Mouse (Mus musculus) forebrain, embryonic 11.5 days (tissue): Measurements from ENCODE around the gene Plcg1. TPM values are rescaled to one million over a fixed set of nuclear protein-coding genes. Genes with fewer than 3 reads are reported as not detected.

ENCODE experiments used
- ATAC-seq: fragments of 200-750 bp; cut with Nextera tagmentation; replicated peaks from 2 replicates; pipeline ENCODE4 v1.8.0; 2017; ENCODE audit warnings: moderate TSS enrichment; ENCODE audit not compliant: low FRiP score
- DNase-seq: peaks from one replicate; pipeline ENCODE4 v3.0.0-alpha.2; 2017; ENCODE audit warnings: low spot score
- H3K27ac ChIP-seq: fragments of 300-500 bp; sonication (generic); 2 replicates; pipeline ENCODE4 v1.5.1; 2014; ENCODE audit warnings: low read depth, low read length
- H3K27me3 ChIP-seq: fragments of 300-500 bp; sonication (generic); 2 replicates; pipeline ENCODE4 v1.6.1; 2014; ENCODE audit warnings: mild to moderate bottlenecking, low read length, mixed read lengths; ENCODE audit not compliant: control insufficient read depth, insufficient read depth
- H3K36me3 ChIP-seq: fragments of 300-500 bp; sonication (generic); 2 replicates; pipeline ENCODE4 v1.6.1; 2014; ENCODE audit warnings: mild to moderate bottlenecking, low read length, moderate library complexity, mixed read lengths; ENCODE audit not compliant: control insufficient read depth, insufficient read depth
- H3K4me1 ChIP-seq: fragments of 300-500 bp; sonication (generic); replicated peaks from 2 replicates; pipeline ENCODE4 v1.6.1; 2014; ENCODE audit warnings: low read length, mixed read lengths; ENCODE audit not compliant: control insufficient read depth, insufficient read depth
- H3K4me2 ChIP-seq: fragments of 300-500 bp; sonication (generic); 2 replicates; pipeline ENCODE4 v1.6.1; 2014; ENCODE audit warnings: low read depth, mild to moderate bottlenecking, low read length, moderate library complexity, mixed read lengths; ENCODE audit not compliant: severe bottlenecking
- H3K4me3 ChIP-seq: fragments of 300-500 bp; sonication (generic); 2 replicates; pipeline ENCODE4 v1.5.1; 2014; ENCODE audit warnings: low read depth, low read length
- H3K9ac ChIP-seq: fragments of 300-500 bp; sonication (generic); 2 replicates; pipeline ENCODE4 v1.6.1; 2014; ENCODE audit warnings: low read length
- H3K9me3 ChIP-seq: fragments of 300-500 bp; sonication (generic); 2 replicates; pipeline ENCODE4 v1.6.1; 2016; ENCODE audit warnings: low read length, mixed read lengths; ENCODE audit not compliant: control insufficient read depth
- WGBS: fragments of 180-500 bp; shearing (Covaris S2); extraction: QIAGEN DNeasy Blood & Tissue Kit; methylation state at CpG from one replicate; pipeline ENCODE4 v1.1.7; 2014; 5-methylcytosine and 5-hydroxymethylcytosine counted together
- polyA plus RNA-seq: library from polyadenylated mRNA; unstranded; fragments of >200 nt; fragmentation: Nextera tagmentation; extraction: Ambion mirVana; gene quantifications from 2 replicates; pipeline ENCODE4 v1.2.1, GENCODE M21; 2014

Plcg1 gene
- polyA plus RNA-seq, 1 experiment from 2014 or later = 80.7 TPM

DNA sequence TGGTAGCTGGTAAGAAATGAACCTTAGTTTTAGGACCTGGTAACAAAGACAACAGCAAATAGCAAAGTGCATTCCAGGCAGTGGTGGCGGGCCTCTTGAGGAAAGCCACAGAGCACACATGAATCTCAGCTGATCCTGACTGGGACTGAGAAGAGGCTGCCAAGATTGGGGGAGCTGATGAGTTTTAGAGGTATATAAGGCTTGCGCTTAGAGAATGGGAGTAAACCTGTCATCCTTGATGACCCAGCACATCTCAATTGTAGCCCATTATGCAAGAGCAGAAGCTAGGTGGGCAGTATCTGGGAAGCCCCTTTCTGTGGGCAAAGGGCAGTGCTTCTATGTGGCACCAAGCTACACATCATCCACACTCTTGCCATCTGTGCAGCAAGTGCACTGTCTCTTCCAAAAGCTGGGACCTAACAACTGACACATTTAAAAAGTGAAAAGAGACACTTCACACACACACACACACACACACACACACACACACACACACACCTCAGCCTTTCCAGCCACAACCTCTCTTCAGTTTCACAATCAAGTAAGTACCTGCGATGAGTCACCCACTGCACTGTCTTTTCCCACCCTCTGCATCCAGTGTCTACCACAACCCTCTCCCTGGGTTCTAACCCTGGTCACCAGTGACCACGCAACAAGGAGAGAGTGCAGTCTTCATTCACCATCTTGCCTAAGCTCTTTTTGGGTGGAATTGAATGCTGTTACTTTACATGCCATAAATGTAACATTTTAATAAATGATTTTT is 7.3 kb upstream of the Plcg1 start:
- peaks cover 13% of the 10 kb centered on the region for H3K36me3 ChIP-seq
- no peaks in the 10 kb centered on the region for H3K9me3 ChIP-seq
- H3K9ac ChIP-seq = no peak overlapping the region
- H3K4me1 ChIP-seq = no peaks in the 10 kb centered on the region
- no peak for DNase-seq
- H3K27ac ChIP-seq = no peak overlapping the region
- H3K4me3 ChIP-seq = no peak overlapping the region
- ATAC-seq = no peak
- 93% methylated on average over 4 of the region's 4 CpGs for WGBS
- no peaks in the 10 kb centered on the region for H3K27me3 ChIP-seq
- no peak overlapping the region for H3K4me2 ChIP-seq

DNA sequence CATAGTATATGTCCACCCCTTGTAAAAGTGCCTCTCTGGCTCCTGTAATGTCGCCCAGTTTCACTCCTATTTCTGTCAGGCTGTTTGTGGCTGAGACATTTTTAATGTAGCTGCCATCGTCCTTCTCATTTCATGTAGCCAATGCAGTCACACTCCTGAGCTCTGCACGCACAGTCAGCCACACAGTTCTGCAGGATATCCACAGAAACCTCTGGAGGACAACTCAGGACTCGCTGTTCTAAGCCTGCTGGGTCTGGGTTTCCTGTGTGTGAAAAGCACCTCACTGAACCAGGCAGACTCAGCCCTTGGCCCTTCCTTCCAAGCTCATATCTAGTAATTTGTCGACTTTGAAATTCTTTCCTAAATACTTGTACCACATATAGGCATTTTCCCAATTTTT is 6.6 kb upstream of the Plcg1 start:
- Histone ChIP-seq H3K9me3 (no peaks in the 10 kb centered on the region), H3K36me3 (peaks cover 12% of the 10 kb centered on the region), H3K27ac (no peak overlapping the region; the same call in 1 of the 2 replicates), H3K27me3 (no peaks in the 10 kb centered on the region), H3K4me1 (no peaks in the 10 kb centered on the region), H3K9ac (no peak overlapping the region), H3K4me3 (no peak overlapping the region), H3K4me2 (no peak overlapping the region)
- no peak for DNase-seq
- WGBS = 90% methylated on average over 5 of the region's 5 CpGs
- ATAC-seq = no peak

DNA sequence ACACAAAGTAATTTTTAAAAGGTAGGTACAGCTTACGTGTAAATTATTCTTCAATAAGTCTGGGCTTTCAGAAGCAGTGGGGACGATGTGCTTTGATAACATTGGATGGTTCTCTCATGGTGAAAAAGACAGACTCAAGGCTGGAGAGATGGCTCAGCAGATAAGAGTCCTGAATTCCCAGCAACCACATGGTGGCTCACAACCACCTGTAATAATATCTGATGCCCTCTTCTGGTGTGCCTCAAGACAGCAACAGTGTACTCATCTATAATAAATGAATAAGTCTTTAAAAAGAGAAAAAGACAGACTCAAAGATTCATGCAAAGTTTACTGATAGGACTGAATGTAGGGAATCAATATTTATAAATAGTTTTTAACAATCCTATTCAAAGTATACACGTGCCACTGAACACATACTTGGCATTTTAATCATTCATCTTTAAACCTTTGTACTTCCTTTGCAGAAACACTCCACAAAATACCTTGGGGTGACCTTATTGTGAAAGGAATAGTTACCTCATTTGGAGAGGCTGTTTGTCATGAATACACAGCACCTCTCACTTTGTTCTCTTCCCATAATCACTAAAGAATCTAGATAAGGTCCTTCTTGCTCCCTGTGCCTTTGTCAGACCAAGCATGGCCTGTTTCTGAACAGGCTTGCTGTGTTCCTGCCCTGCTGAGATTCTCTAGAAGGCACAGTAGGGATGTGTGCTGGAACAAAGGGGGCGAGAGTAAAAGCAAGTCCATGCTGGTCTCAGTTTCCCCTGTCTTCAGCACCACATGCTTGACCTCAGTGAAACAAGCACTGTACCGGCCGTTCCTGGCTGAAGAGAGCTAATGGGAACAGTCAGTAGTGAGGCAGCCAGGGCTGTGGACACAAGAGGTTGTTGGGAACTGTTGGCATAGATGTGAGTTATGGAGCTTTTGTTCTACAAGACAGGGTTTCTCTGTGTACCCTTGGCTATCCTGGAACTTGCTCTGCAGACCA is 4.9 kb upstream of the Plcg1 start:
- WGBS = 86% methylated on average over 6 of the region's 6 CpGs
- Histone ChIP-seq H3K27me3 (no peaks in the 10 kb centered on the region), H3K4me1 (peaks cover 5% of the 10 kb centered on the region; the same call in 1 of the 2 replicates), H3K4me3 (no peak overlapping the region), H3K36me3 (peaks cover 5% of the 10 kb centered on the region), H3K27ac (no peak overlapping the region), H3K4me2 (no peak overlapping the region), H3K9ac (no peak overlapping the region), H3K9me3 (no peaks in the 10 kb centered on the region)
- ATAC-seq (no peak), DNase-seq (no peak)

DNA sequence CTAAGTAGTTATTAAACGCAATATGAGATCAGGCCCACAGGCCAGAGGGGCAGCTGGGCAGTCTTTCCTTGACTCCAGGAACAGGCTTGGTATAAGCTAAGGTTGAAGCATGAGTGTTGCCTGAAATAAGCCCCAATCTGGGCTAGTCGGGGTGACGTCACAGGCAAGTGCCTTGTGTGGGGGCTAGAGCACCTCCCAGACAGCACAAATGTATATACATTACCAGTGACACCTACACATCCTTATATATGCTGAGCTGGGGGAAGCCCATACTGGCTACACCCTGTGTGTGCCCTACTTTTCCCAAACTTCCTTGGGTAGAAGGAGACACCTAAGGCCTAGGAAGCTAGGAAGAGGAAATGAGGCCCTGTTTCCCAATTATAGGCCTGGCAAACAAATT is 2.1 kb upstream of the Plcg1 start:
- 96% methylated on average over 3 of the region's 3 CpGs for WGBS
- no peak overlapping the region for H3K9ac ChIP-seq

DNA sequence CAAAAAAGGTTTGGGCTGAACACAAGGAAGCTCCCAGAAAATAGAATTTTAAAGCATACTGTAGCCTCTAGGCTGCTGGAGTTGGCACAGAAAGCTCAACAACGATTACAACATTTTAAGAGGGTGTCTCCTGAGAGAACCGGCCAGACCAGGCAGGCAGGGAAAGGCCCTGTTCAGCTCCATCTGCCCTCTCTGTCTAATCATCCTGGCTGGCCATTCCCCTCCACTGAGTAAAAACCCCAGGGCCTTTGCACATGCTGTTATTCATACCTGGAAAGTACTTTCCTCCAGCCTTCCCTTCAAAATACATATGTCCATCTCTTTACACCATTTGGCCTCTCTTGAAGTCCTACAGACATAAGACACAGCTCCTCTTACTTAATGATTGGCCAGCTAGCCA is 1.7 kb upstream of the Plcg1 start:
- Histone ChIP-seq H3K27ac (no peak overlapping the region), H3K27me3 (no peaks in the 10 kb centered on the region), H3K4me2 (no peak overlapping the region), H3K4me3 (no peak overlapping the region), H3K36me3 (no peaks in the 10 kb centered on the region), H3K9ac (no peak overlapping the region), H3K9me3 (no peaks in the 10 kb centered on the region), H3K4me1 (peaks cover 9% of the 10 kb centered on the region)
- ATAC-seq (no peak), DNase-seq (no peak)
- WGBS = 81% methylated on average over 2 of the region's 2 CpGs

More for the DNA sequence above, 2.1 kb upstream of the Plcg1 start:
- Histone ChIP-seq H3K27me3 (no peaks in the 10 kb centered on the region), H3K4me2 (no peak overlapping the region), H3K27ac (no peak overlapping the region), H3K9me3 (no peaks in the 10 kb centered on the region), H3K36me3 (no peaks in the 10 kb centered on the region; the same call in 1 of the 2 replicates), H3K4me3 (no peak overlapping the region), H3K4me1 (peaks cover 9% of the 10 kb centered on the region)
- no peak for ATAC-seq
- DNase-seq = peak; percentile 34

DNA sequence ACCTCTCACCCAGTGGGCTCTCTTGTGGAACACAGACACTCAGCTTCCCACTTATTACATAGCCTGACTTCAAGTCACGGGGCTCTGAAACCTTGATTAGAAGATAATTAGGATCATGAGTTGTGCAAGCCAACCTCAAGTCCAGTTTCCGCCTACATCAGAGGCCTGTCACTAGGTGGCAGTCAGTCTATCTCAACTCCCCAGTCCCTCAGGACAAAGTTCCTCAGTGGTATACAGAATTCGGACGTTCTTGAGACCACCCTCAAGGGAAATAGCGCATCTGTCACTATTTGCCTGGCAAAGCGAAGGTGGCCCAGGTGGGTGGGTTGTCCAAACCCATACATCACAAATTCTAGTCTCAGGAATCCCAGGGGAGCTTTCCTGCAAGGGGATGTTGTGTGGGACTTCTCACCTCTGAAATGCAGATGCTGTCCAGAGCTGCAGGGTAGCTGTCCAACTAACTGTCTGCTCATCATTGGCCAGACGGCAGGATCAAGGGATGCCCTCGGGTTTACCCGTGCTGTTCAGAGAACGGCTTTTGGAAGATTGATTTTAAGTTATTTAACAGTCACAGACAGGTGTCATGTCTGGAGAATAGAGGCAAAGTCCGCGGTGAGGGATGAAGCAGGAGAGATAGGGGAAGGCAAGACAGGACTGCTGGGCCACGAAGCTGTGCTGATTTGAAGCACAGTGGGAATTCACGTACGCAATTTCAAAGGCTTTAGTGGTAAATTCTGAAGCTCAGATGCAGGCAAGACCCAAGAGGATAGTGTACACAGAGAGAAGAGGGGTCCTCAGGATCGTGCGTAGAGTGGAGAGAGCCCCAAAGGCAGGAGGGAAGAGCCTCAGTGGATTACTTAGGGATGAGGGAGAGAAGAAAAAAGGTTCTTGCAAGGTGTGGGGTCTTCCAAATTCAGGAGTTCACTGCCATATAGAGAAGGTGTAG is 976 bp upstream of the Plcg1 start:
- Histone ChIP-seq H3K9ac (peak overlapping the region; percentile 99), H3K4me2 (peak overlapping the region; percentile 93), H3K9me3 (no peaks in the 10 kb centered on the region), H3K4me1 (peaks cover 9% of the 10 kb centered on the region), H3K4me3 (peak overlapping the region; percentile 88), H3K36me3 (no peaks in the 10 kb centered on the region), H3K27ac (no peak overlapping the region), H3K27me3 (no peaks in the 10 kb centered on the region)
- ATAC-seq (no peak), DNase-seq (no peak)
- WGBS = 41% methylated on average over 17 of the region's 17 CpGs

DNA sequence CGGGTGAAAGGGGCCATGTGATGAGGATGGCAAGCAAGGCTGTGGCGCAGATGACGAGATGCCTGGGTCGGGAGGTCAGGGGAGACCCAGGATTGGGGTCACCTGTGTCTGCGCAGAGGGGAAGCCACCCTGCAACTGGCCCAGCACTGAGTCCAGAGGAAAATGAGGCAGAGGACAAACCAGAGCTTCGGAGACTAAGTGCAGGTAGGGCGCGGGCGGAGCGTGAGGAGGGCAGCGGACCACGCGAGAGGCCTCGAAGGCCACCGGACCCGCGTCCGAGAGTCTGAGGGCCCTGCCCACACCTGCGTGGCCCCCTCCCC is 343 bp upstream of the Plcg1 start:
- no peak for DNase-seq

DNA sequence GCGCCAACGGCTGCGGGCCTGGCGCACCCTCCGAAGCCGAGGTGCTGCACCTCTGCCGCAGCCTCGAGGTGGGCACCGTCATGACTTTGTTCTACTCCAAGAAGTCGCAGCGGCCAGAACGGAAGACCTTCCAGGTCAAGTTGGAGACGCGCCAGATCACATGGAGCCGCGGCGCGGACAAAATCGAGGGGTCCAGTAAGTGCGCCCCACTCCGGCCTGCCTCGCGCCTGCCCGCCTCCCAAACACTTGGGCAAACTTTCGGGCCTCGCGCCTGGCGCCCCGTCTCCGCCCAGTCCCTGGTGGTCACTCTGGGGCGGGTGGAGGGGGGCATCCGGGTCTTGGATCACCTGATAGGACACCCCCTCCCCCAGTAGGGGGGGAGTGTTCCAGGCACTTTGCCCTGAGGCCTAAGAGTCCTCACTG is 750 bp downstream of the Plcg1 start:
- Histone ChIP-seq H3K27ac (peak overlapping the region; percentile 95; the same call in 1 of the 2 replicates), H3K4me2 (peak overlapping the region; percentile 93), H3K9ac (peak overlapping the region; percentile 99), H3K27me3 (no peaks in the 10 kb centered on the region), H3K36me3 (no peaks in the 10 kb centered on the region; the same call in 1 of the 2 replicates), H3K4me3 (peak overlapping the region; percentile 88), H3K9me3 (no peaks in the 10 kb centered on the region), H3K4me1 (peaks cover 9% of the 10 kb centered on the region)
- peak; percentile 81 for DNase-seq
- peak; percentile 29 for ATAC-seq
- 0% methylated on average over 32 of the region's 32 CpGs for WGBS

More for the DNA sequence above, 343 bp upstream of the Plcg1 start:
- no peaks in the 10 kb centered on the region for H3K36me3 ChIP-seq
- H3K27me3 ChIP-seq = no peaks in the 10 kb centered on the region
- H3K4me1 ChIP-seq = peaks cover 9% of the 10 kb centered on the region
- peak overlapping the region; percentile 99 for H3K9ac ChIP-seq
- no peak overlapping the region for H3K27ac ChIP-seq
- no peak for ATAC-seq
- H3K4me3 ChIP-seq = peak overlapping the region; percentile 88
- H3K4me2 ChIP-seq = peak overlapping the region; percentile 93
- 6% methylated on average over 17 of the region's 19 CpGs for WGBS
- no peaks in the 10 kb centered on the region for H3K9me3 ChIP-seq
